Mouse (Mus musculus) hindbrain, embryonic 13.5 days (tissue): ENCODE results near the gene Dbi. TPM values are rescaled to one million over a fixed set of nuclear protein-coding genes. Genes with fewer than 3 reads are reported as not detected.
A peak's percentile ranks its signal among the peaks of the same experiment; 100 is the strongest.

Source experiments
- ATAC-seq: fragments of 200-750 bp; cut with Nextera tagmentation; 2 replicates; pipeline ENCODE4 v1.8.0; 2017; ENCODE audit warnings: moderate TSS enrichment; ENCODE audit not compliant: low FRiP score
- H3K27ac ChIP-seq: fragments of 300-500 bp; sonication (generic); 2 replicates; pipeline ENCODE4 v1.5.1; 2015; ENCODE audit warnings: inconsistent platforms, mild to moderate bottlenecking, moderate library complexity
- H3K27me3 ChIP-seq: fragments of 300-500 bp; sonication (generic); 2 replicates; pipeline ENCODE4 v1.6.1; 2015; ENCODE audit warnings: mild to moderate bottlenecking, inconsistent platforms
- H3K36me3 ChIP-seq: fragments of 300-500 bp; sonication (generic); 2 replicates; pipeline ENCODE4 v1.6.1; 2015; ENCODE audit warnings: mild to moderate bottlenecking, inconsistent platforms
- H3K4me1 ChIP-seq: fragments of 300-500 bp; sonication (generic); replicated peaks from 2 replicates; pipeline ENCODE4 v1.6.1; 2015; ENCODE audit warnings: inconsistent platforms
- H3K4me2 ChIP-seq: fragments of 300-500 bp; sonication (generic); 2 replicates; pipeline ENCODE4 v1.6.1; 2015; ENCODE audit warnings: inconsistent platforms, mild to moderate bottlenecking, moderate library complexity
- H3K4me3 ChIP-seq: fragments of 300-500 bp; sonication (generic); 2 replicates; pipeline ENCODE4 v1.5.1; 2015; ENCODE audit warnings: mild to moderate bottlenecking, inconsistent platforms
- H3K9ac ChIP-seq: fragments of 300-500 bp; sonication (generic); 2 replicates; pipeline ENCODE4 v1.6.1; 2015; ENCODE audit warnings: mild to moderate bottlenecking, inconsistent platforms
- H3K9me3 ChIP-seq: fragments of 300-500 bp; sonication (generic); 2 replicates; pipeline ENCODE4 v1.6.1; 2016; ENCODE audit warnings: inconsistent platforms
- WGBS: fragments of 180-500 bp; shearing (Covaris S2); methylation state at CpG from one replicate; pipeline ENCODE4 v1.1.7; 2015; 5-methylcytosine and 5-hydroxymethylcytosine counted together
- polyA plus RNA-seq: library from polyadenylated mRNA; unstranded; fragments of >200 nt; fragmentation: Nextera tagmentation; extraction: Ambion mirVana; gene quantifications from 2 replicates; pipeline ENCODE4 v1.2.1, GENCODE M21; 2015

Dbi gene
- 1,104 and 1,361 TPM in 2 replicates for polyA plus RNA-seq

DNA sequence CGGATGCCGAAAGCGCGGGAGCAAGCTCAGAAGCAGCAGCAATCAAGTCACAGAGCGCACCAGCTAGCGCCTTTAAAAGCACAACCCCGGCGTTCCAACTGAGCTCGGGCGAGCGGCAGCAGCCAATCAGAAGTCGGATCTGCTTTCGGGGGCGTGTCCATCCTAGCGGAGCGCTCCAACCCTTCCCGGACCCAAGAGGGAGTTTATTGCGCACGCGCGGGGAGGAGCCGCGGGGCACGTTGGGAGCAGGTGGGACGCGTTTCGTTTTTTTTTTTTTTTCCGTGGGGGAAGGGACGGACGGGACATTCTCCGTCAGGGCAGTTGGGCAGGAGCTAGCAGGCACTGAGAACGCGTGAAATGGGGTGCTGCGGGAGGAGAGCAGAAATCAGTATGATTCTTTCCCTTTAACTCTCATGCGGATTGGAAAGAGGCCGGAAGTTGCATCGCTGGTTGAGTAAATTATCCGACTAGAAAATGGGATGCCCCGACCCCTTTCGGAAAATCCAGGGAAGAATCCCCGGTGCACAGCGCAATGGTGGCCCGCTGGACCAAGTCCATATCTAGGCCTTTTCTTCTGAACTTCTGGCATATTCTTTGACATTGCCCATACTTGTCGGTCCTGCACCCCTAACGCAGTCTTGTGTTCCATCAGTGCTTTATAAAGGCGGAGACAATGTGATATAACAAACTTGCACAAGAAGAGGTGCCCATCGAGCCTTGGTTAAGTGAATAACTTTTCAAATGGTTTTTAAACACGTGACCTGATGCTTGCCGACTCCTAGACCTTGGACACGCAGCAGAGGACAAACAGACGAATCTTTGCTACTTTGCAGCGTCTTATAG, at the start of gene Dbi, which contains the start of gene 3110009E18Rik:
Gene Dbi (minus strand): TSS at position 110 of the 843 bp plus-strand sequence.
Gene 3110009E18Rik (plus strand): TSS at position 219 of the 843 bp plus-strand sequence.
- H3K9ac ChIP-seq: peak within 1 kb of the TSS; percentile 79
- peaks cover under 1% of the 10 kb centered on the region for H3K36me3 ChIP-seq
- whole genome bisulfite sequencing: 2% methylated on average over 52 of the region's 52 CpGs
- peak; percentile 92 for ATAC-seq
- peak within 1 kb of the TSS; percentile 89 for H3K4me2 ChIP-seq
- peak within 1 kb of the TSS; percentile 57 for H3K4me3 ChIP-seq
- no peaks in the 10 kb centered on the region for H3K9me3 ChIP-seq
- H3K4me1 ChIP-seq: peaks cover 42% of the 10 kb centered on the region
- H3K27me3 ChIP-seq: no peaks in the 10 kb centered on the region
- peak within 1 kb of the TSS; percentile 92 for H3K27ac ChIP-seq

DNA sequence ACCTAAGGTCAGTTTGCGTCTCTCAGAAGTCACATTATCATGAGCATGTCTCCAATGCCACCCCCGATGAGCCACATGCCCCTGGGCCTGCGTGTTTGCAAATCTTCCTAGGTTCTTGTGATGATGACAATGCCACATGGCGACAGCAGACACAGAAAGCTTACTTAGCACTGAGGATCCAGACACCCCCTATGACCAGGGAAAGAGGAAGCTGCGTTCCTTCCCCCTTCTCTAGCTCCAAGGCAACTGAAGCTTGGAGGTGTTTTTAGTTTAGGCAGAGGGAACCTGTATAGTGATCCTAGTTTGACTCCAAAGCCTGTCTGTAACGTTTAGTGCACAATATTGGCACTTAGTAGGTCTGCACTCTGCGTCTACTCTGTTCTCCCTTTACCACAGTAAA, 49.4 kb upstream of the Dbi start:
- Histone ChIP-seq H3K36me3 (no peaks in the 10 kb centered on the region), H3K27me3 (no peaks in the 10 kb centered on the region), H3K4me3 (no peak overlapping the region), H3K4me1 (no peaks in the 10 kb centered on the region), H3K9me3 (no peaks in the 10 kb centered on the region), H3K4me2 (no peak overlapping the region), H3K9ac (no peak overlapping the region), H3K27ac (no peak overlapping the region)
- no peak for ATAC-seq
- 83% methylated on average over 7 of the region's 7 CpGs for WGBS

DNA sequence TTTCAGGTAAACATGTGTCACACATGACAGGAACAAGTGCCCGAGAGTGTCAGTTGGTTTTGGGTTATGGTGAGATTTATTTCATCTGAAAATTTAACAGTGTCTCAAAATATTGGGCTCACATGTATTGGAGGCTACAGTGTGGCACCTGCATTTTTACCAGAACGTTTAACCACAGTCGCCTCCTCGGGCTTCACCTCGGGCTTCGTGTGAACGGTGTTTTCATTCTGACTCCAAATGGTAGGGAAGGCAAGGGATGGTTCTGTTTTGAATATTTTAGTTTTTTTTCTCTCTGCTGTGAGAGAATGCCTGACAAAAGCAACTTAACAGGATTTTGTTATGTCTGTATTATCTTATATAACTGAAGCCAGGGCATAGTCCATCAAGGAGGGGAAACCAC, 47.8 kb upstream of the Dbi start:
- no peak overlapping the region for H3K4me2 ChIP-seq
- no peaks in the 10 kb centered on the region for H3K4me1 ChIP-seq
- no peaks in the 10 kb centered on the region for H3K9me3 ChIP-seq
- H3K4me3 ChIP-seq: no peak overlapping the region
- no peak overlapping the region for H3K27ac ChIP-seq
- no peak overlapping the region for H3K9ac ChIP-seq
- 89% methylated on average over 7 of the region's 7 CpGs for WGBS
- no peak for ATAC-seq
- no peaks in the 10 kb centered on the region for H3K27me3 ChIP-seq
- no peaks in the 10 kb centered on the region for H3K36me3 ChIP-seq

DNA sequence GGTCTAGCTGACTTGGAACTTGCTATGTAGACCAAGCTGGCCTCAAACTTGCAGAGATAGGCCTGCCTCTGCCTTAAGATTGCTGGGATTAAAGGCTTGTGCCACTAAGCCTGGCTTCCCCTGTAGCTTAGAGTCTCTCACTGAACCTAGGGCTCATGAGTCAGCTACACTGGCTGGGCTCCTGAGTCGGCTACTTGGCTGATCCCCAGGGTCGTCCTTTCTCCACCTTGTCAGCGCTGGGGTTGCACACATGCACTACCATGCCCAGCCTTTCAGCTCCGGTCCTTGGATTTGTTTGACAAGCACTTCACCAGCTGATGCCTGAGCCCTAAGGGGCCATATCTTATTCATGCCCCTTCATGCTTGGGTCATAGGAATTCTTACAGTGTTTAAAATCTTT, 47.1 kb upstream of the Dbi start:
- Histone ChIP-seq H3K9me3 (no peaks in the 10 kb centered on the region), H3K36me3 (no peaks in the 10 kb centered on the region), H3K9ac (no peak overlapping the region), H3K4me3 (no peak overlapping the region), H3K4me1 (no peaks in the 10 kb centered on the region), H3K27me3 (no peaks in the 10 kb centered on the region), H3K27ac (no peak overlapping the region), H3K4me2 (no peak overlapping the region)
- no peak for ATAC-seq
- WGBS: 66% methylated on average over 4 of the region's 4 CpGs

DNA sequence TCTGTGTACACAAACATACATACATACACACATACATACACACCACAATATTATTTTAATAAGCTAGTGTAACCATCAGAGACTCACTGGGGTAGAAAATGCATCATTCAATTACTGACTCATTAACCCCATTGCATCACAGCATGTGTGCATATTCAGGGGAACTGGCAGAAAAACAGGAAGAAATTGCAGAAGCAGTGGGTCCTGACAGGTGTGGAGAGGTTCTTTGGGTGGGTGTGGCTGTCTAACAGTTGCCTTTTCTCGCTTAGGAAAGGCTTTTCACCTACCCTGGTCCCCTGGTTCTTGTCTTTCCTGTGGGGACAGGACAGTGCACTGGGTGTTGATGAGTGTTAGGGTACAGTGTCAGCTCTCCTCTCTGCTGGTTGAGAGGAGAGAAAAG, 41.7 kb upstream of the Dbi start:
- Histone ChIP-seq H3K4me2 (no peak overlapping the region), H3K9me3 (no peaks in the 10 kb centered on the region), H3K4me3 (no peak overlapping the region), H3K36me3 (no peaks in the 10 kb centered on the region), H3K4me1 (no peaks in the 10 kb centered on the region), H3K27ac (no peak overlapping the region), H3K9ac (no peak overlapping the region), H3K27me3 (no peaks in the 10 kb centered on the region)
- no peak for ATAC-seq
- 76% methylated on average over 1 of the region's 1 CpGs for WGBS

DNA sequence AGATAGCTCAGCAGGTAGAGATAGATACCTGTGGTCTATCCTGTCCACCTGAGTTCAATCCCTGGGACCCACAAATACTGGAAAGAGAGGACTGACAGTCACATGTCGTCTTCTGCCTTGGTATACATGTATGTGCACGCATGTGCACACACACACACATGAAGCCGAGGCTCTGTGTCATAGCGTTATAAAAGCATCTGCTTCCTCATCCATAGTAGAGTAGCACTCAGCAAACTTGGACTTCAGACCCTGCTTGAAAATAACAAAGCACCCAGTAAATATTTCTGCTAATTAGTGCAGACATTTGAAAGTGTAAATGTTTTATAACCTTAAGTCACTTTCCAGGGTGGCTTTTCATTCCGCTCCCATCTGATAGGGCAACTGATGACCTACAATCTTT, 40.6 kb upstream of the Dbi start:
- Histone ChIP-seq H3K4me3 (no peak overlapping the region), H3K9me3 (no peaks in the 10 kb centered on the region), H3K27me3 (no peaks in the 10 kb centered on the region), H3K4me1 (no peaks in the 10 kb centered on the region), H3K36me3 (no peaks in the 10 kb centered on the region), H3K9ac (no peak overlapping the region), H3K27ac (no peak overlapping the region), H3K4me2 (no peak overlapping the region)
- 93% methylated on average over 5 of the region's 5 CpGs for WGBS
- ATAC-seq: no peak

DNA sequence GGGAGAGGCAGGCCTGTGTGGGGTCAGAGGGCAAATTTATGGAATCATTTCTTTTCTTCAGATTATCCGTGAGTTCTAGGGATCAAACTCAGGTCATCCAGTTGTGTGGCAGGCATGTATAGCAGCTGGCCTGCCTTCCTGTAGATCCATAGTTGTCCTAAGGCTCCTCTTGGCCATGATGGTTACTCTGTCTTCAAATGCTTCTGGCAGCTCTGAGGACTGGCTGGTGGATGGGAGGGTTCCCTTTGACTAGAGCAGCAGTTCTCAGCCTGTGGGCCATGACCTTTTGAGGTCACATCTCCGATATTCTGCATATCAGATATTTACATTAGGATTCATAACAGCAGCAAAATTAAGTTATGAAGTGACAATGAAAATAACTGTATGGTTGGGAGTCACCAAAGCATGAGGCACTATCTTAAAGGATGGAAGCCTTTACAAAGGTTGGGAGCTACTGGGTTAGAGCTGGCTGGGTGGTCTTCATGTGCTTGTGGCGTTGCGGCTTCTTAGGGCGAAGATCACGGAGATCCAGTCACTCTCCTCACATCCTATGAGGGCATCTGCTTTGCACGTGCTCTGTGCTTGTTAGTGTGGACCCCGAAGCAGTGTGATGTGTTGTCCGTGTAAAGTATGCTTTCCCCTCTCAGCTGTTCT, 37.7 kb upstream of the Dbi start:
- WGBS: 90% methylated on average over 9 of the region's 9 CpGs
- H3K4me2 ChIP-seq: no peak overlapping the region
- H3K27me3 ChIP-seq: no peaks in the 10 kb centered on the region
- H3K4me1 ChIP-seq: no peaks in the 10 kb centered on the region
- H3K9me3 ChIP-seq: no peaks in the 10 kb centered on the region
- no peaks in the 10 kb centered on the region for H3K36me3 ChIP-seq
- no peak for ATAC-seq
- no peak overlapping the region for H3K9ac ChIP-seq
- no peak overlapping the region for H3K27ac ChIP-seq
- no peak overlapping the region for H3K4me3 ChIP-seq

DNA sequence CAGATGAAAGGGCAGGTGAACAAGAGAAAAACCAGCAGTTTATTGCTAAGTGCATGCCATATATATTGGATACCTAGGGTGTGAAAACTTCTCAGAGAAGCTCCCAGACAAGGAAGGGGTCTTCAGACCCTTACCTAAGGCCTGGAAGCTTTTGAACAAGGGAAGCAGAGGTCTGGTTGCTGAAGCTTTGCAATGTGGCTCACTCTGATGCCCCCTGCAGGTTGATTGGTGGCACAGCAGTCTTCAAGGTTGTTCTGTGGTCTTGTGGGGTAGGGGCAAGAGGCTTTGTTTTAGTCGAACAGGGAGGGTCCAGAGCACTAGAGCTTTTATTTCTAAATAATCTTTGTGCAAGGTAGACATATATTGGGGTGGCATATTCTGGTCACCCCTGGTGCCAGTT, 34.4 kb upstream of the Dbi start:
- H3K27ac ChIP-seq: no peak overlapping the region
- no peak overlapping the region for H3K4me3 ChIP-seq
- ATAC-seq: no peak
- H3K36me3 ChIP-seq: no peaks in the 10 kb centered on the region
- H3K27me3 ChIP-seq: no peaks in the 10 kb centered on the region
- H3K4me1 ChIP-seq: no peaks in the 10 kb centered on the region
- no peak overlapping the region for H3K4me2 ChIP-seq
- no peak overlapping the region for H3K9ac ChIP-seq
- no peaks in the 10 kb centered on the region for H3K9me3 ChIP-seq
- 30% methylated on average over 1 of the region's 1 CpGs for WGBS

DNA sequence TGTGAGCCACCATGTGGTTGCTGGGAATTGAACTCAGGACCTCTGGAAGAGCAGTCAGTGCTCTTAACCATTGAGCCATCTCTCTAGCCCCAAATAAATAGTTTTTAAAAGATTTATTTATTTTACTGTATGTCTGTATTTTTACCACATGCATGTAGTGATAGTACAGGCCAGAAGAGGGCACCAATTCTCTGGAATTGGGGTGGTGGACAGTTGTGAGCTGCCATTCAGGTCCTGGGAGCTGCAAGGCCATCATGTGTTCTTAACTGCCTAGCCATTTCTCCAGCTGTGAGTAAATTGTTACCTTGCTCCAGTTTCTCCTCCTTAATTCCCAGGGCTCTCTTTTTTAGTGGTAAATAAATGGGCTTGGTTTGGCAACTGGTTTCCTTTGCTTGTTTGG, 33.4 kb upstream of the Dbi start:
- H3K27me3 ChIP-seq: no peaks in the 10 kb centered on the region
- H3K36me3 ChIP-seq: no peaks in the 10 kb centered on the region
- no peak overlapping the region for H3K27ac ChIP-seq
- H3K9me3 ChIP-seq: no peaks in the 10 kb centered on the region
- H3K4me1 ChIP-seq: no peaks in the 10 kb centered on the region
- no peak overlapping the region for H3K4me3 ChIP-seq
- ATAC-seq: no peak
- no peak overlapping the region for H3K9ac ChIP-seq
- no peak overlapping the region for H3K4me2 ChIP-seq

DNA sequence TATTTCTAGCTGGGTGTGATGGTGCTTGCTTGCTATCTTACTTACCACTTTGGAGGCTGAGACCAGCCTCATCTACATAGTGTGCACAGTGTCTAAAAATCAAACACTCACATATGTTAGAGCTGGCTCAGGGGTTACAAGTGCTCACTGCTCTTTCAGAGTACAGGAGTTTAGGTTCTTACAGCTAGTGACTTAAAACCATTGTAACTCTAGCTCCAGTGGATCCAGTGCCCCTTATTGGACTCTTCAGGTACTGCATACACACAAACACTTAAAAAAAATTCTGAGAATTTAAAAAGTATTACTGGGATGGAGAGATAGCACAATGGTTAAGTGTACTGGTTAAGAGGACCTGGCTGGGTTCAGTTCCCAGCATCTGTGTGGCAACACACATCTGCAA, 26.1 kb upstream of the Dbi start:
- no peaks in the 10 kb centered on the region for H3K27me3 ChIP-seq
- peaks cover 8% of the 10 kb centered on the region; the same call in 1 of the 2 replicates for H3K4me1 ChIP-seq
- no peaks in the 10 kb centered on the region for H3K36me3 ChIP-seq
- no peak for ATAC-seq
- no peaks in the 10 kb centered on the region for H3K9me3 ChIP-seq
- H3K4me3 ChIP-seq: no peak overlapping the region
- no peak overlapping the region for H3K27ac ChIP-seq
- no peak overlapping the region for H3K9ac ChIP-seq
- no peak overlapping the region for H3K4me2 ChIP-seq

DNA sequence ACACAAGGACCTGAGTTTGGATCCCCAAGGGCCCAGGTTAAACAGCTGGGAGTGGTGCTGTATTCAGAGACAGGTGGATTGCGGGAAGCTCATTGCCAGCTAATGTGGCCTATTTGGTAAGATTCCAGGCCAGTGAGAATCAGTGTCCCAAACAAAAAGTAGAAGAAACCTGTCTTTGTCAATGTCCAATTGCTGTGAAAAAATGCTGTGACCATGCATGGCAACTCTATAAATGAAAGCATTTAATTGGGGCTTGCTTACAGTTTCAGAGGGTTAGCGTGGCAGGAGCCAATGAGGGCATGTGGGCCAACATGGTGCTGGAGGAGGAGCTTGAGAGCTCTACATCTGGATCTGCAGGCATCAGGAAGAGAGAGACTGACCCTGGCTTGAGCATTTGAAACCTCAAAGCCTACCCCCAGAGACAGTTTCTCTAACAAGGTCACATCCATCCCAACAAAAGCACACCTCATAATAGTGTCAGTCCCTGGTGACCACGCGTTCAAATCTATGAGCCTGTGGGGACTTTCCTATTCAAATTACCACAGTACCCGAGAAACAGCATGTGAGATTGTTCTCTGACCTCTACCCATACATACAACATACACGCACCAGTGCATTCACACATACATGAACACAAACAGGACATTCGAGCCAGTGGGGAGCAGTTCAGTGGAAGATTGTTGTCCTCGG, 24.8 kb upstream of the Dbi start:
- H3K9ac ChIP-seq: no peak overlapping the region
- H3K36me3 ChIP-seq: no peaks in the 10 kb centered on the region
- ATAC-seq: no peak
- WGBS: 84% methylated on average over 8 of the region's 8 CpGs
- no peak overlapping the region for H3K4me2 ChIP-seq
- no peak overlapping the region for H3K4me3 ChIP-seq
- no peaks in the 10 kb centered on the region for H3K9me3 ChIP-seq
- H3K27me3 ChIP-seq: no peaks in the 10 kb centered on the region
- H3K4me1 ChIP-seq: peaks cover 8% of the 10 kb centered on the region; the same call in 1 of the 2 replicates
- no peak overlapping the region for H3K27ac ChIP-seq

DNA sequence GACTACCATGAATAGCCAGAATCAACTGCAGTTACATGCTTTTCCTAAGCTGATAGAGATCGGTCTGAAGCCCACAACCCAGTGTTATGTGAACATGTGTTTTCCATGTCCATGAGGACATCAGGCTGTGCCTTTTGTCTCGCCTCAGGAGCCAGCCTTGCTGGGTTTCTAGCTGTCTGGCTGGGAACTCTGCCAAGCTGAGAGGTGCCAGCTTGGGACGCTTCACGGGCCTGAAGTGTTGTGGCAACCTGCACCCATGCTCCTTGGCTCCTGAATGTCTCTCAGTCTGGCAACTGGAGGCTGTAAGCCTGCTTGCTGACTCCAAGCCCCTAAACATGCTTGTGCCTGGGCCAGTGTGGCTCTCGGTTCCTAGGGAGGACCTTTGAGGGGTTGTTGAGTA, 21.7 kb upstream of the Dbi start:
- no peak overlapping the region for H3K4me2 ChIP-seq
- no peak overlapping the region for H3K9ac ChIP-seq
- no peak overlapping the region for H3K27ac ChIP-seq
- H3K9me3 ChIP-seq: no peaks in the 10 kb centered on the region
- H3K36me3 ChIP-seq: no peaks in the 10 kb centered on the region
- H3K27me3 ChIP-seq: no peaks in the 10 kb centered on the region
- H3K4me1 ChIP-seq: peaks cover 10% of the 10 kb centered on the region; the same call in 1 of the 2 replicates
- WGBS: 62% methylated on average over 5 of the region's 5 CpGs
- no peak for ATAC-seq
- no peak overlapping the region for H3K4me3 ChIP-seq
